Mouse (Mus musculus) adrenal gland, postnatal 4 days (tissue): ENCODE data around the gene Cnnm4. TPM values are rescaled to one million over a fixed set of nuclear protein-coding genes. Genes with fewer than 3 reads are reported as not detected.

Experiments
- DNase-seq, 2 experiments: peaks; one replicate each; pipeline ENCODE4 v3.0.0; 2021 to 2022; ENCODE audit warnings: low spot score in 2 of 2, mixed read lengths in 2 of 2
- total RNA-seq, 2 experiments: library from RNA; stranded (reverse); gene quantifications; 2 replicates each; pipeline ENCODE4 v1.2.3; 2021

Cnnm4 gene
- total RNA-seq, 2 experiments from 2014 or later: 4.3 to 5.2 TPM

GRCm38 (mm10) chr1:36512089-36512965 is 40.9 kb downstream of the Cnnm4 start:
- DNase-seq: no peak

GRCm38 (mm10) chr1:36512966-36513280 is 41.5 kb downstream of the Cnnm4 start:
- no peak for DNase-seq

- DNase-seq: no peak
These were observed 41.9 kb downstream of the Cnnm4 start for GRCm38 (mm10) chr1:36513310-36513709.

- no peak for DNase-seq
These were observed 42.3 kb downstream of the Cnnm4 start for GRCm38 (mm10) chr1:36513718-36514117.

GRCm38 (mm10) chr1:36518259-36518658 is 46.8 kb downstream of the Cnnm4 start:
- DNase-seq: no peak

- DNase-seq: no peak
These were observed 48.2 kb downstream of the Cnnm4 start for GRCm38 (mm10) chr1:36519626-36520025.

- DNase-seq: no peak
These were observed 50.8 kb downstream of the Cnnm4 start for GRCm38 (mm10) chr1:36522210-36522609.

GRCm38 (mm10) chr1:36523332-36524013 is 52.1 kb downstream of the Cnnm4 start:
- DNase-seq: no peak

GRCm38 (mm10) chr1:36524058-36524457 is 52.6 kb downstream of the Cnnm4 start:
- DNase-seq: no peak

- no peak for DNase-seq
These were observed 54.4 kb downstream of the Cnnm4 start for GRCm38 (mm10) chr1:36525774-36526173.

- no peak for DNase-seq
These were observed 55.5 kb downstream of the Cnnm4 start for GRCm38 (mm10) chr1:36526903-36527302.

- no peak for DNase-seq
These were observed 56.9 kb downstream of the Cnnm4 start for GRCm38 (mm10) chr1:36528351-36528750.

- DNase-seq: no peak
These were observed 57.9 kb downstream of the Cnnm4 start for GRCm38 (mm10) chr1:36529274-36529673.

- DNase-seq: no peak
These were observed 58.5 kb downstream of the Cnnm4 start for GRCm38 (mm10) chr1:36529875-36530274.

GRCm38 (mm10) chr1:36530485-36530884 is 59.1 kb downstream of the Cnnm4 start:
- no peak for DNase-seq

GRCm38 (mm10) chr1:36530962-36531361 is 59.5 kb downstream of the Cnnm4 start:
- DNase-seq: no peak

GRCm38 (mm10) chr1:36531461-36531860 is 60.0 kb downstream of the Cnnm4 start:
- no peak for DNase-seq

GRCm38 (mm10) chr1:36533546-36533945 is 62.1 kb downstream of the Cnnm4 start:
- DNase-seq: no peak

- DNase-seq: no peak
These were observed 63.2 kb downstream of the Cnnm4 start for GRCm38 (mm10) chr1:36534595-36535058.

GRCm38 (mm10) chr1:36535477-36536396 is 64.3 kb downstream of the Cnnm4 start:
- no peak for DNase-seq

- no peak for DNase-seq
These were observed 64.9 kb downstream of the Cnnm4 start for GRCm38 (mm10) chr1:36536397-36536728.
